Mouse (Mus musculus) lung, embryonic 15.5 days (tissue): Measurements from ENCODE around the gene Zbtb32. TPM values are rescaled to one million over a fixed set of nuclear protein-coding genes. Genes with fewer than 3 reads are reported as not detected.

Experiments
- ATAC-seq: fragments of 200-750 bp; cut with Nextera tagmentation; 2 replicates; pipeline ENCODE4 v1.8.0; 2017; ENCODE audit warnings: moderate number of reproducible peaks, borderline replicate concordance; ENCODE audit not compliant: low FRiP score, low TSS enrichment; ENCODE audit errors: extremely low read depth
- H3K27ac ChIP-seq: fragments of 300-500 bp; sonication (generic); 2 replicates; pipeline ENCODE4 v1.5.1; 2015; ENCODE audit warnings: moderate library complexity, mild to moderate bottlenecking, inconsistent platforms
- H3K27me3 ChIP-seq: fragments of 300-500 bp; sonication (generic); 2 replicates; pipeline ENCODE4 v1.6.1; 2015; ENCODE audit warnings: inconsistent platforms
- H3K36me3 ChIP-seq: fragments of 300-500 bp; sonication (generic); 2 replicates; pipeline ENCODE4 v1.6.1; 2015; ENCODE audit warnings: inconsistent platforms
- H3K4me1 ChIP-seq: fragments of 300-500 bp; sonication (generic); 2 replicates; pipeline ENCODE4 v1.6.1; 2015; ENCODE audit warnings: inconsistent platforms
- H3K4me2 ChIP-seq: fragments of 300-500 bp; sonication (generic); 2 replicates; pipeline ENCODE4 v1.6.1; 2015; ENCODE audit warnings: inconsistent platforms, mild to moderate bottlenecking, moderate library complexity
- H3K4me3 ChIP-seq: fragments of 300-500 bp; sonication (generic); 2 replicates; pipeline ENCODE4 v1.5.1; 2015; ENCODE audit warnings: mild to moderate bottlenecking, inconsistent platforms
- H3K9ac ChIP-seq: fragments of 300-500 bp; sonication (generic); 2 replicates; pipeline ENCODE4 v1.6.1; 2015; ENCODE audit warnings: inconsistent platforms
- H3K9me3 ChIP-seq: fragments of 300-500 bp; sonication (generic); 2 replicates; pipeline ENCODE4 v1.6.1; 2016; ENCODE audit warnings: inconsistent platforms
- WGBS: fragments of 180-500 bp; shearing (Covaris S2); methylation state at CpG from one replicate; pipeline ENCODE4 v1.1.7; 2015; 5-methylcytosine and 5-hydroxymethylcytosine counted together
- polyA plus RNA-seq: library from polyadenylated mRNA; unstranded; fragments of >200 nt; fragmentation: Nextera tagmentation; extraction: Ambion mirVana; gene quantifications from 2 replicates; pipeline ENCODE4 v1.2.1, GENCODE M21; 2015

Gene Zbtb32
- polyA plus RNA-seq, 1 experiment from 2014 or later, result 3.7 TPM

GRCm38 (mm10) chr7:30563117-30563905 lies 35.4 kb downstream of the Zbtb32 start, which contains the start of the genes U2af1l4, Gm49396 and Psenen:
TSS of gene U2af1l4 (plus strand) at chr7:30563301.
TSS of gene Gm49396 (plus strand) at chr7:30563344.
TSS of gene Psenen (minus strand) at chr7:30563627.
- H3K9ac ChIP-seq, result peak within 1 kb of the TSS; percentile 88
- H3K9me3 ChIP-seq, result no peaks in the 10 kb centered on the region
- H3K27me3 ChIP-seq, result no peaks in the 10 kb centered on the region
- WGBS, result under 1% methylated on average over 45 of the region's 45 CpGs
- H3K4me2 ChIP-seq, result peak within 1 kb of the TSS; percentile 79
- H3K36me3 ChIP-seq, result peaks cover 29% of the 10 kb centered on the region
- H3K27ac ChIP-seq, result peak within 1 kb of the TSS; percentile 98
- peak within 1 kb of the TSS; percentile 91 for H3K4me3 ChIP-seq
- ATAC-seq, result peak; percentile 88
- peaks cover 28% of the 10 kb centered on the region for H3K4me1 ChIP-seq

- no peak for ATAC-seq
- H3K27me3 ChIP-seq, result no peaks in the 10 kb centered on the region
- H3K4me3 ChIP-seq, result peak overlapping the region; percentile 91
- H3K27ac ChIP-seq, result peak overlapping the region; percentile 79
- H3K4me2 ChIP-seq, result peak overlapping the region; percentile 79
- H3K4me1 ChIP-seq, result peaks cover 33% of the 10 kb centered on the region
- WGBS, result 1% methylated on average over 27 of the region's 27 CpGs
- H3K36me3 ChIP-seq, result peaks cover 25% of the 10 kb centered on the region
- H3K9me3 ChIP-seq, result no peaks in the 10 kb centered on the region
- peak overlapping the region; percentile 68 for H3K9ac ChIP-seq
These were observed 36.1 kb downstream of the Zbtb32 start for GRCm38 (mm10) chr7:30562526-30563116.

GRCm38 (mm10) chr7:30560296-30560695 lies 38.4 kb downstream of the Zbtb32 start:
- Histone ChIP-seq H3K4me1 (peaks cover 33% of the 10 kb centered on the region), H3K4me2 (peak overlapping the region; percentile 87), H3K4me3 (no peak overlapping the region), H3K9ac (0 out of 2 replicates have a peak overlapping the region, but pooled peaks have one; percentile 7), H3K36me3 (peaks cover 27% of the 10 kb centered on the region), H3K27me3 (no peaks in the 10 kb centered on the region), H3K9me3 (no peaks in the 10 kb centered on the region), H3K27ac (0 out of 2 replicates have a peak overlapping the region, but pooled peaks have one; percentile 21)
- no peak for ATAC-seq
- WGBS, result 55% methylated on average over 2 of the region's 2 CpGs

DNA sequence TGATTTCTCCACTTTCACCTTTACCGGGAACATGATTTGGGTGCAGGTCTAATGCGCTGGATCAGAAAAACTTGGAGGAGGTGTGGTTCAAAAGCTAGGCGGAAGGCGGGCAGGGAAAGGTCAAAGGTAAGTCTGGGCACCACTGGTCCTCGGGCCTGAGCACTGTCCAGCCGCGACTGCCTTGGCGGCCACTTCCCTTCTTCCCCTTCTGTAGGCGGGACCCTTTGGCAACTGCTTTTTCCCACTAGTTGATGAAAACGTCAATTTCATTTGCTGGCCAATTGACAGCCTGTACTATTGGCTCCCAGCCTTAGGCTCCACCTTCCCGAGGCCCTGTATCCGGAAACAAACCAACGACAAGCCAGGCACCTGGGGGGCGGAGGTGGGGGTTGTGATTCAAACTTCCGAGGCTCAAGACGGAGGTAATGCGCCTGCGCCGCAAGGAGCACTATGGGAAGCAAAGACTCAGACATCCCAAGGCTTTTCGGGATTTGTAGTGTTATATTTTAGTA lies 39.2 kb downstream of the Zbtb32 start, which contains the start of gene Lin37:
Lin37 (minus strand) TSS at position 396 of the 512 bp plus-strand sequence.
- Histone ChIP-seq H3K36me3 (peaks cover 22% of the 10 kb centered on the region), H3K4me2 (peak within 1 kb of the TSS; percentile 87), H3K9me3 (no peaks in the 10 kb centered on the region), H3K27ac (peak within 1 kb of the TSS; percentile 49; the same call in 1 of the 2 replicates), H3K9ac (peak within 1 kb of the TSS; percentile 67), H3K27me3 (no peaks in the 10 kb centered on the region), H3K4me3 (peak within 1 kb of the TSS; percentile 59), H3K4me1 (peaks cover 33% of the 10 kb centered on the region)
- under 1% methylated on average over 20 of the region's 20 CpGs for WGBS
- peak; percentile 85 for ATAC-seq

- peak overlapping the region; percentile 87 for H3K4me2 ChIP-seq
- no peaks in the 10 kb centered on the region for H3K9me3 ChIP-seq
- H3K27ac ChIP-seq, result peak overlapping the region; percentile 49; the same call in 1 of the 2 replicates
- peak overlapping the region; percentile 67 for H3K9ac ChIP-seq
- peak overlapping the region; percentile 59 for H3K4me3 ChIP-seq
- H3K36me3 ChIP-seq, result peaks cover 22% of the 10 kb centered on the region
- ATAC-seq, result no peak
- 11% methylated on average over 12 of the region's 12 CpGs for WGBS
- peaks cover 29% of the 10 kb centered on the region for H3K4me1 ChIP-seq
- no peaks in the 10 kb centered on the region for H3K27me3 ChIP-seq
These were observed 39.9 kb downstream of the Zbtb32 start for GRCm38 (mm10) chr7:30558656-30559442.

DNA sequence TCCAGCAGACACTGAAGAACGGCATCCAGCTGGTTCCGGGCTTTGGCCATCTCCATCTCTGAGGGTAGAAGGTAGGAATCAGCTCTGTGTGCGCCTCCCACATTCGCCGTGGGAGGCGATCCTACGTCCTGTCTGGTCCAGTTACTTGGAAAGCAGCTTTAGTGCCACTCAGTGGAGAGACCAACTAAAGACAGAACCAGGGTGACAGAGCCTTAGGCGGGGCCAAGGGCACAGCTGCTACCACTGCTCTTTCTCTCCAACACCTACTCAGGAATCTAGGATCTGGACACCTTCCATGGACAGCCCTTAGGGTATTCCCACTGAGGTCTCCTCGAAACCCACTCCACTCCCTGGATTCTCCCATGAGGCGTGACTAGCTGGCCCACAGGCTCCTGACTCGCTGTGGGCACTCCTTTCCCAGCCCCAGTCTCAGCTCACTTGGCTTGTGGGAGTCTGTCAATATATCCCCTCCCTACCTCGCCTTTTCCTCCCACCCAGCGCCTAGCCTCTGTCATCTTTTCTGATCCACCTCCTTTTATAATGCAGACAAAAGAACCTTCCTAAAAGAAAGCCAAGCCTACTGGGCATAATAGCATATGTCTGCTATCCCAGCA lies 40.7 kb downstream of the Zbtb32 start:
- WGBS, result 89% methylated on average over 13 of the region's 13 CpGs
- no peaks in the 10 kb centered on the region for H3K9me3 ChIP-seq
- H3K27ac ChIP-seq, result no peak overlapping the region
- H3K4me3 ChIP-seq, result peak overlapping the region; percentile 59
- peaks cover 22% of the 10 kb centered on the region for H3K36me3 ChIP-seq
- H3K4me2 ChIP-seq, result peak overlapping the region; percentile 87
- H3K9ac ChIP-seq, result peak overlapping the region; percentile 67; the same call in 1 of the 2 replicates
- peaks cover 34% of the 10 kb centered on the region for H3K4me1 ChIP-seq
- no peaks in the 10 kb centered on the region for H3K27me3 ChIP-seq
- ATAC-seq, result no peak

DNA sequence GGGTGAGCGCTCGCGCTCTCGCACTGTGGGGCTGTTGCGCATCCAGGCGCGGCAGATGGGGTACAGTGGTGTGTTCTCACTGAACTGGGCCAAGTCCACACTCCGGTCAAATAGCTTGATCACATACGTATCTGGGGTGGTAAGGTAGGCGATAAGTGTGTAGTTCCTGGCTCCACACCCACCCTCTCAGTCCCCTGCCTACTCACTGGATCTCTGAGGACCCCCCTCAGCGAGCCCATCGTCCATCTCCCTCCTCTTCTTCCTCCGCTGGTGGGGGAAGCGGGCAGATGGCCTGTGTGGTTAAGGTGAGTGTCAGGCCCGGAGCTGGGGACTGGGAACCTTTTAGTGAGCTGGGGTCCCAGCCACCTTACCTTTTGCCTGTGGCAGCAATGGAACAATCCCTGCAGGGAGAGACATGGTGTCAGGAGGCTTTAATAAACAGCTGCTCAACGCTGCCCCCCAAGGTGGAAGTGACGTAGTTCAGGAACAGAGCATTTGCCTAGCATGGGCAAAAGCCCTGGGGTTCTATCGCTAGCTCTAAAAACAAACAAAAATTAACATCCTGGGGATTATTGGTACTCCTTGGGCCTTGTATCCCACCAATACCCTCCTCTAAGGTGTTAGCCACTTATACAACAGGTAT lies 41.7 kb downstream of the Zbtb32 start:
- H3K9me3 ChIP-seq, result no peaks in the 10 kb centered on the region
- no peak for ATAC-seq
- H3K27me3 ChIP-seq, result no peaks in the 10 kb centered on the region
- WGBS, result 90% methylated on average over 18 of the region's 18 CpGs
- peaks cover 22% of the 10 kb centered on the region for H3K36me3 ChIP-seq
- H3K27ac ChIP-seq, result no peak overlapping the region
- H3K9ac ChIP-seq, result no peak overlapping the region
- peaks cover 36% of the 10 kb centered on the region for H3K4me1 ChIP-seq
- no peak overlapping the region for H3K4me3 ChIP-seq
- H3K4me2 ChIP-seq, result no peak overlapping the region

DNA sequence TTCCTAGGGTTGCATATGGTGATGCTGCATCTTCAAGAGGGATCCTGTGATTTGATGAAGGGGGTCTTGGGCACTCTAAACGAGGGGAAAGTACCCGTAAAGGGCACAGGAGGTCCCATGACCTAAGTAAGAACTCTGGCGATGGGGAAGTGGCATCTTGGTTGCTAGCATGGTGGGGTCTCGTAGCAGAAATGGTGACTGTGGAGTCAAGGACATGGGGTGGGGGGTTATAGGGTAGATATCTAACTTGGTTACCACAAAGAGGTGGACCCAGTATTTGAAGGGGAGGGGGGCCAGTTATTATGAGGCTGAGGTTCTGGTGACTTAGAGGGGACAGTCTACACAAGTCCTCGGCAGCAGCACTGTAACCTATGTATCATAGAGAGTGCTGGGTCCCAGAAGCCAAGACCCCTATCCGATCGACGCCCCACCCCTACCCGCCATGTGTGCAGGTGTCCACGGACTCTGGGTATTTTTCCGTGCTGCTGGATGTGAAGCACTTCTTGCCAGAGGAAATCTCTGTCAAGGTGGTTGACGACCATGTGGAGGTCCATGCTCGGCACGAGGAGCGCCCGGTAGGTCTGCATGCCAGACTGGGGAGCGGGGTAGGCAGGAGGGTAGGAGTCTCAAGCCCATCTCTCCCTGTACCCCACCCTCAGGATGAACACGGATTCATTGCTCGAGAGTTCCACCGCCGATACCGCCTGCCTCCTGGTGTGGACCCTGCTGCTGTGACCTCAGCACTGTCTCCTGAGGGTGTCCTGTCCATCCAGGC lies 44.7 kb downstream of the Zbtb32 start:
- no peaks in the 10 kb centered on the region for H3K9me3 ChIP-seq
- H3K4me1 ChIP-seq, result peaks cover 33% of the 10 kb centered on the region
- peak overlapping the region; percentile 81; the same call in 1 of the 2 replicates for H3K9ac ChIP-seq
- ATAC-seq, result no peak
- H3K4me2 ChIP-seq, result peak overlapping the region; percentile 97
- no peaks in the 10 kb centered on the region for H3K27me3 ChIP-seq
- H3K36me3 ChIP-seq, result peaks cover 26% of the 10 kb centered on the region
- 77% methylated on average over 22 of the region's 22 CpGs for WGBS
- peak overlapping the region; percentile 67 for H3K4me3 ChIP-seq
- H3K27ac ChIP-seq, result no peak overlapping the region

DNA sequence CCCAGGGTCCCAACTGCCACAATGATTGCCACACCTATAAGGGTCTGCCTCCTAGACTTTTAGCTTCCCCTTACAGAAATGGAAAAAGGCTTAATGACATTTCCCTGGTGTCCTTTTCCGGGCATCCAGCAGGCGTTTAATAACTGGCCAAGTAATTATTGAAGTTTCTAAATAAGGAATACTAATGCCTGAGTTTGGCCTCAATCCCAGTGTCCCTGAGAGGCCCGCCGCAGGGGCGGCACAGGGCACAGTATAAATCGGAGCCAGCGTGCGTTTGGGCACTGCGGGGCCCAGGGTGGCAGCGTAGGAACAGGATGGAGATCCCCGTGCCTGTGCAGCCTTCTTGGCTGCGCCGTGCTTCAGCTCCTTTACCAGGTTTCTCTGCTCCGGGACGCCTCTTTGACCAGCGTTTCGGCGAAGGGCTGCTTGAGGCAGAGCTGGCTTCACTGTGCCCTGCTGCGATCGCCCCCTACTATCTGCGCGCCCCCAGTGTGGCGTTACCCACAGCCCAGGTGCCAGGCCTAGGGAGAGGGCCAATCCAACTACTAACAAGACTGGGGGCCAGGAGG lies 45.6 kb downstream of the Zbtb32 start:
- no peak for ATAC-seq
- Histone ChIP-seq H3K4me2 (peak overlapping the region; percentile 97), H3K9me3 (no peaks in the 10 kb centered on the region), H3K27me3 (no peaks in the 10 kb centered on the region), H3K9ac (peak overlapping the region; percentile 81), H3K4me1 (peaks cover 24% of the 10 kb centered on the region), H3K27ac (peak overlapping the region; percentile 98), H3K4me3 (peak overlapping the region; percentile 67), H3K36me3 (peaks cover 30% of the 10 kb centered on the region)
- 1% methylated on average over 20 of the region's 23 CpGs for WGBS
